Mouse (Mus musculus): ENCODE results near the gene Sf3a2.

Sf3a2 gene

DNA sequence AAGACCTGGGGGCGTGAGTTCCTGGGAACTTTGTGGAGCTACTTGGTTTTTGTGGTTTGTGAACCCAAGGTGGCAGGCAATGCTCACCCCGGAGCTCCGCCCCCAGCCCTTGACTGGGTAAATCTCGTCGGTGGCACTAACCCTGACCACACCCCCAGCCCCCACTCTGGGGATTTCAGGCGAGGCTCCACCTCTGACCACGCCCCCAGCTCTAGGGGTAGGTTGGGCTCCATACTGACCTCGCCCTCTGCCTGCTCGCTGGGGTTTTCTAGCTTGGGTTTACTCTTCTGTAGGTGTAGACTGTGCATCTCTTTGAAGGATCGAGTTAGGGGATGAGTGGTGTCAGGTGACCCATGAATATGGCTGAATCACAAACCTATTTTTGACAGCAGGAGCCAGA, 50.6 kb downstream of the Sf3a2 start:
- 20% methylated on average over 10 of the region's 10 CpGs for WGBS

Measured in cerebral cortex, adult 2 months (tissue).